Mouse (Mus musculus): ENCODE results near the gene Piwil1. TPM values are rescaled to one million over a fixed set of nuclear protein-coding genes. Genes with fewer than 3 reads are reported as not detected.

Gene Piwil1
- polyA plus RNA-seq, 1 experiment, result not detected

DNA sequence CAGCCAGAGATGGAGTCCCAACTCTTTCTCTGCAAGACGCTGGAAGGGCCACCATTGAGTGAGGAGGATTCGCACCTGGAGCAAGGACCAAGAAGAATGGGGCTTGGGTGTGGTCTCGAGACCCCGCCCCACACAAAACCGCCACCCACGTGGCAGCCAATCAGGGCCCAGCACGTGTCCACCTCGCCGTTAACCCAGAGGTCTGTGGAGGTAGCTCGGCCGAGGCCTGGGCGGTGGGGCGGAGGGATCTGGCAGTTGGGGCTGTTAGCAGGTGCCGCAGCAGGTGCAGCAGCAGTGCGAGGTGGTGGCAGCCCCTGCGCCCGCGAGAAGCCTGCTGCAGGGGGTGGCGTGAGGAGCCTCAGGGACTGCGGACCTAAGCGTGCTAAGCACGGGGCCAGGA, 33.6 kb downstream of the Piwil1 start:
- Histone ChIP-seq H3K4me3 (ENCODE audit: insufficient read depth, low read length) (no peak overlapping the region), H3K27ac (ENCODE audit: insufficient read depth, low read depth, low read length) (no peak overlapping the region), H3K4me1 (ENCODE audit: control insufficient read depth, insufficient read depth, low read length) (no peaks in the 10 kb centered on the region)
- TF ChIP-seq CTCF (IDR thresholded peaks at IDR 0.05; ENCODE audit: low read depth, low read length) (no peak), POLR2A (IDR thresholded peaks at IDR 0.05; ENCODE audit: borderline replicate concordance, low read depth, low read length) (no peak)

DNA sequence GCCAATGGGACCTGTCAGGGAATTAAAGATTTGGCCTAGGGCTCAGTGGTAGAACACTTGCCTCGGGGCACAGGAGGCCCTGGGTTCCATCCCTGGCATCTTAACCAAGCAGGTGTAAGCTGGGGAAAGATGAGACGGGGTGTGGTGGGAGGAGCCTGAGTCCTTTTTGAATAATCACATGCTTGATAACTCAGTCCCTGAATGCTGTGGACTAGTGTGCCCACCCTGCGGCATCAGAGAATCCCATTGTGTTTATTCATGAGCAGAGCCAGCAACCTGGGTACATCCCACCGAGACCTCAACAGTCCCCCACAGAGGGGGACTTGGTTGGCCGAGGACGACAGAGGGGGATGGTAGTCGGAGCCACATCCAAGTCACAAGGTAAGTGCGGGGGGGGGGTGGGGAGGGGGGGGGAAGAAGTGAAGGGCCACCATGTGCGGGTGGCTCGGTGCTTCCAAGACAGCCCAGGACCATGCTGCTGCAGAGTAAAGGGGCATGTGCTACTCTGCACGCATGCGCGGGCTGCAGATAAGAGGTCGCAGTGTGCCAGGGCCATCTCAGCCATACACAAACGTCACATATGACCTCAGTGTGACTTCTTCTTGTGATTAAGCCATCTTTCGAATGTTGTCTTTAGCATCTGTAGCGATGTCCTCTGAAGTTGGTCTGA, 37.0 kb downstream of the Piwil1 start:
- H3K4me3 ChIP-seq (ENCODE audit: insufficient read depth, low read length), result no peak overlapping the region
- H3K27ac ChIP-seq (ENCODE audit: insufficient read depth, low read depth, low read length), result no peak overlapping the region
- no peaks in the 10 kb centered on the region for H3K4me1 ChIP-seq (ENCODE audit: control insufficient read depth, insufficient read depth, low read length)
- TF ChIP-seq CTCF (IDR thresholded peaks at IDR 0.05; ENCODE audit: low read depth, low read length) (no peak), POLR2A (IDR thresholded peaks at IDR 0.05; ENCODE audit: borderline replicate concordance, low read depth, low read length) (no peak)

DNA sequence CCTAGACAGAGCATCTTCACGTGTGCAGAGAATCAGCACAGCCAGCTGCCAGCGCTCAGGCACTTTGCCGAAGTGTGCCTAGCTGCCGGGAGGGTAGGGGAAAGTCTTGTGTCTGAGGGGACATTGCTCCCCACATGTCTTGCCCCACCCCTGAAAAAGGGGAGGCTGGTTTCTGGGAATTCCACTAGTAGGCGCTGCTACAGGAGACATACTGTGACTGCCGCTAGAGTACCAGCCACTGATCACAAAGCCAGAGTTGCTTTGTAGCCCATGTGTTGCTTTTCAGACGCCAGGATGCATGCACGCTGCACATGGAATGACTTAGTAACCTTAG, 37.5 kb downstream of the Piwil1 start:
- TF ChIP-seq POLR2A (IDR thresholded peaks at IDR 0.05; ENCODE audit: borderline replicate concordance, low read depth, low read length) (no peak), CTCF (IDR thresholded peaks at IDR 0.05; ENCODE audit: low read depth, low read length) (no peak)
- Histone ChIP-seq H3K27ac (ENCODE audit: insufficient read depth, low read depth, low read length) (no peak overlapping the region), H3K4me3 (ENCODE audit: insufficient read depth, low read length) (no peak overlapping the region), H3K4me1 (ENCODE audit: control insufficient read depth, insufficient read depth, low read length) (no peaks in the 10 kb centered on the region)

DNA sequence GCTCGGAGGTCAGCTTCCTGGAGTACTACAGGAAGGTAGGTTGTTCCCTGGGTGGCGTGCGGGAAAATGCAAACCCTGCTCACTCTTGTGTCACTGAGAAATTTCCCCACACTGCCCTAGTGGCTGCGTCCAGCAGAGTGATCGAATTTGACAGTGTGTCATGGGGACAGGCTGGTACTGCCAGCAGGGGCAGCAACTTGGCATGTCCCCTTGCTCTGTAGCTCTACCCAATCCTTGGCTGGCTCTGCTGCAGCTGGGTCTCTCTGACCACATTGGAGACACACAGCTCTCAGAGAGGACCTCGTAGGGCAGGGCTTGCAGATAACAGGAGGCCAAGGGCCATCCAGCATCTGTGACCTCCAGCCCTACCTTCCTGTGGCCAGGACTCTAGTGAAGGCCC, 42.0 kb downstream of the Piwil1 start:
- no peak for TF ChIP-seq CTCF (IDR thresholded peaks at IDR 0.05; ENCODE audit: low read depth, low read length)
- no peak for TF ChIP-seq POLR2A (IDR thresholded peaks at IDR 0.05; ENCODE audit: borderline replicate concordance, low read depth, low read length)
- Histone ChIP-seq H3K4me1 (ENCODE audit: control insufficient read depth, insufficient read depth, low read length) (no peaks in the 10 kb centered on the region), H3K27ac (ENCODE audit: insufficient read depth, low read depth, low read length) (no peak overlapping the region), H3K4me3 (ENCODE audit: insufficient read depth, low read length) (no peak overlapping the region)

DNA sequence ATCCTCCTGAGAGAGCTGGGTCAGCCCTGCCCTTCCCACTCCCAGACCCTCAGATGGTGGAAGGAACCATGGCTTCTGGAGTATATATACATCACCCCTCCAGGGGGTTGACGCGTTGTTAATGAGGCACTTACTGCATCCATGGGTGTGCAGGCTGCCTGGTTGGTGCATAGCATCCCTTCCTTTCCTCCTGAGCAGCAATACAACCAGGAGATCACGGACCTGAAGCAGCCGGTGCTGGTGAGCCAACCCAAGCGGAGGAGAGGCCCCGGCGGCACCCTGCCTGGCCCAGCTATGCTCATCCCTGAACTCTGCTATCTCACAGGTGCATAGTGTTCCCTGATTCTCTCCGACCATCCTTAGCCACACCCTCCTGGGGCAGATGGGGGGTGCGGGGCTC, 42.9 kb downstream of the Piwil1 start:
- TF ChIP-seq CTCF (IDR thresholded peaks at IDR 0.05; ENCODE audit: low read depth, low read length), result no peak
- no peak for TF ChIP-seq POLR2A (IDR thresholded peaks at IDR 0.05; ENCODE audit: borderline replicate concordance, low read depth, low read length)
- H3K4me3 ChIP-seq (ENCODE audit: insufficient read depth, low read length), result no peak overlapping the region

DNA sequence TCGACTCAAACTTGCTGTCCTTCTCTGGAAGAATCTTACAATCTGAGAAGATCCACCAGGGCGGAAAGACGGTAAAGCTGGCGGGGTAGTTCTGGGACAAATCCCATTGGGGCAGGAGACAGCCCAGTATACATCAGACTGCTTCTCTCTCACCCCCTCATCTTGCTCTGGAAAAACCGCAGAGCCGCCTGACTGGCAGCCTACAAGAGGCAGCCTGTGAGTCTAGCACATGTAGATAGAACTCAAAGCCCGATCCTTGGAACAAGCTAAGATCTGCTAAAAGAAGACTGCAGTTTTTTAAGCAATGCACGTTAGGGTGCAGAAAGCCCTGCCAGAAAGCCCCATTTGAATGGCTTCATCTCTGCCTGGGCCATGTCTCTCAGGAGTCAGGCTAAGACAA, 43.9 kb downstream of the Piwil1 start:
- TF ChIP-seq POLR2A (IDR thresholded peaks at IDR 0.05; ENCODE audit: borderline replicate concordance, low read depth, low read length) (no peak), CTCF (IDR thresholded peaks at IDR 0.05; ENCODE audit: low read depth, low read length) (no peak)
- no peak overlapping the region for H3K4me3 ChIP-seq (ENCODE audit: insufficient read depth, low read length)
- no peak overlapping the region for H3K27ac ChIP-seq (ENCODE audit: insufficient read depth, low read depth, low read length)
- no peaks in the 10 kb centered on the region for H3K4me1 ChIP-seq (ENCODE audit: control insufficient read depth, insufficient read depth, low read length)

More for the DNA sequence above, 42.9 kb downstream of the Piwil1 start:
- Histone ChIP-seq H3K27ac (ENCODE audit: insufficient read depth, low read depth, low read length) (no peak overlapping the region), H3K4me1 (ENCODE audit: control insufficient read depth, insufficient read depth, low read length) (no peaks in the 10 kb centered on the region)

DNA sequence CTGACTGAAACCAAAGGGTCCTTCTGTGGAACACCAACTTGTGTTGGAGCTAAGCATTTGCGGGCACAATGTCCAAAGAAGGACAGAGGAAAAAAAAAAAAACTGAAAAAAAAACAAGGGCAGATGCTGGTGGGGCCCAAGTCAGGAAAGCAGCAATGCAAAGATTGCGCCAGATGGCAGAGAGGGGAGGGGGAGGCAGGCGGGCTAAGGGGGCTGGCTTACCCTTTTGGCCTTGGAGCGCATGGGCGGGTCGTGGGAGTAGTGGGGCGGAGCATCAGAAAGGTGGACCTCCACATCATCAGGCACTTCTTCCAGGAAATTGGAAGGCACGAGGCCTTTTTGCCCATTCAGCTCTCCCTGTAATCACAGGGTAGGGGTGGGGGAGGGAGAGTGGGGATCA, 58.8 kb downstream of the Piwil1 start:
- H3K4me1 ChIP-seq (ENCODE audit: control insufficient read depth, insufficient read depth, low read length), result no peaks in the 10 kb centered on the region
- no peak overlapping the region for H3K27ac ChIP-seq (ENCODE audit: insufficient read depth, low read depth, low read length)
- TF ChIP-seq POLR2A (IDR thresholded peaks at IDR 0.05; ENCODE audit: borderline replicate concordance, low read depth, low read length) (no peak), CTCF (IDR thresholded peaks at IDR 0.05; ENCODE audit: low read depth, low read length) (no peak)
- no peak overlapping the region for H3K4me3 ChIP-seq (ENCODE audit: insufficient read depth, low read length)

DNA sequence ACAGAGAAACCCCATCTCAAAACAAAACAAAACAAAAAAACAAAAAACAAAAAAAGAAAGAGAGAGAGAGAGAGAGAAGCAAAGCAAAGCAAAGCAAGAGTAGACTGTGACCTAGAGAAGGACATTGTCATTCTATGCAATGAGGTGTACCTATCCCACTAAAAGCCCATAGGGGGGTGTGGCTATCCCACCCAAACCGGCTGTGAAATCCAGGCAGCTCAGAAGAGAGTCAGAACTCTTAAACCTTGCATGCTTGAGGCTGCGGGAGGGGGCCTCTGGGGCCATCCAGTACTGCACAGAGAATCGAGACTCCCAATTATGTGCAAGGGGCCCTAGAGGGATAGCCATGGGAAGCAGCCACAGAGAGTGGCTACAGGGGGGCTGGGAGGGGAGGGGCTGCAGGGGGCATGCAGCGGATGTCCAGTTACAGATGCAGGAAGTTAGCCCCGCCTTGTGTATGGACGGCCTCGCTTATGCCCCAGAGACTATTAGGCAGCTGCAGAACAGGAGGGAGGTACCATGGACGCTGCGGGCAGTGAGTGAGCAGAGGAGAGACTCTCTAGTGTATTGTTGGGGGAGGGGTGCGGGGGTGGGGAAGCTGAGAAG, 66.8 kb downstream of the Piwil1 start:
- no peak overlapping the region for H3K4me3 ChIP-seq (ENCODE audit: insufficient read depth, low read length)
- no peaks in the 10 kb centered on the region for H3K4me1 ChIP-seq (ENCODE audit: control insufficient read depth, insufficient read depth, low read length)
- no peak overlapping the region for H3K27ac ChIP-seq (ENCODE audit: insufficient read depth, low read depth, low read length)
- TF ChIP-seq CTCF (IDR thresholded peaks at IDR 0.05; ENCODE audit: low read depth, low read length) (no peak), POLR2A (IDR thresholded peaks at IDR 0.05; ENCODE audit: borderline replicate concordance, low read depth, low read length) (no peak)

DNA sequence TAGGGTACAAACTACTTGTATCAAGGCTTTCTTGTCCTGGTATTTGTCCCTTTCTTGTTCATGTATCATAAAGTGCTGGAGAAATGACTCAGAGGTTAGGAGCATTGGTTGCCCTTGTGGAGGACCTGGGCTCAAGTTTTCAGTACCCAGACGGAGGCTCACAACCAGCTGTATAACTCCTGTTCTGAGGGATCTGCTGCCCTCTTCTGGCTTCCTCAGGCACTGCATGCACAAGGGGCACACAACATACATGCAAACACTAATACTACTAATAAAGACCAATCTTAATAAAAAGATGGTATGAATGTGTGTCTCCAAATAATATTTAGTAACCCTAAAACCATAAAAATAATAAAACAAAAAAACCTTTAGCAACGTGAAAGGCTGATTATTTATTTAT, 74.1 kb downstream of the Piwil1 start:
- Histone ChIP-seq H3K27ac (ENCODE audit: insufficient read depth, low read depth, low read length) (no peak overlapping the region), H3K4me3 (ENCODE audit: insufficient read depth, low read length) (no peak overlapping the region), H3K4me1 (ENCODE audit: control insufficient read depth, insufficient read depth, low read length) (no peaks in the 10 kb centered on the region)
- TF ChIP-seq POLR2A (IDR thresholded peaks at IDR 0.05; ENCODE audit: borderline replicate concordance, low read depth, low read length) (no peak), CTCF (IDR thresholded peaks at IDR 0.05; ENCODE audit: low read depth, low read length) (no peak)

DNA sequence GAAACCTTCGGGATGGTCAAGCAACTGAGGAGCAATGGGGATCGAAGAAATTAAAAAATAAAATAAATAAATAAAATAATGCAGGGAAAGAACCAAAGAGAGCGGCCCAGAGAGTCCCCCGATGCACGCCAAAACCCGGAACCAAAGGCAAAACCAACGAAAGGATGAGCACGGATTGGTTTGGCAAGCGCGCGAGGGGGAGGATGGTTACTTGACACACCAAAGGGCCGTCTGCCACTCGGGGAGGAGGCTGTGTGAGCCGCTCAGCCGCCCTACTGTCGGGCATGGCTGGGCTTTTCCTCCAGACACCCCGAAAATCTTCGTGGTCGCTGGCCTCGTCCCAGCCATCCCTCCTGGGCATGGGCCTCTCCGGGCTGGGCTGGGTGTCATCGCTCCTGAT, 79.3 kb downstream of the Piwil1 start:
- TF ChIP-seq CTCF (IDR thresholded peaks at IDR 0.05; ENCODE audit: low read depth, low read length), result no peak
- no peak for TF ChIP-seq POLR2A (IDR thresholded peaks at IDR 0.05; ENCODE audit: borderline replicate concordance, low read depth, low read length)
- Histone ChIP-seq H3K27ac (ENCODE audit: insufficient read depth, low read depth, low read length) (no peak overlapping the region), H3K4me3 (ENCODE audit: insufficient read depth, low read length) (no peak overlapping the region), H3K4me1 (ENCODE audit: control insufficient read depth, insufficient read depth, low read length) (no peaks in the 10 kb centered on the region)

Measured in bone marrow macrophage, adult 2 months (primary cell).